Mouse (Mus musculus): ENCODE measurements around the gene Ehbp1. TPM values are rescaled to one million over a fixed set of nuclear protein-coding genes. Genes with fewer than 3 reads are reported as not detected.

The Ehbp1 gene
- polyA plus RNA-seq, 1 experiment = 2.2 TPM

DNA sequence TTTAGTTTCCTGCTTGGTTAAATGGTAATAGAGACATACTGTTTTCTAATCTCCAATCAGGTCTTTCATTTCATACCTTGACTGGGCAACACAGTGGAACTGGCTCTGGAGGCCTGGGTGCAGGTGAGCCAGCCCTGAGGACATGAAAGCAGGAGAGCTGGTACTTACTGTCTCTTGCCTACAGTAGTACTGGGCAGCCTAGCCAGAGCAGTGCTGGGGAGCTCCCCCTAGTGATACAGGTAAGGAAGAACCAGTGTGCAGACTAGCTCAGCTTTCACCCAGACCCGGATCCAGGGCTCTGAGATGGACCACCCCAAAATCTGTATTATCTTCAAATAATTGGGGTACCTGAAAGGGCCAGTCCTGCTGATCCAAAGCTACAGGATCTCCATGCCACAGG is 107.4 kb downstream of the Ehbp1 start:
- Histone ChIP-seq H3K79me2 (ENCODE audit: control insufficient read depth, insufficient read depth) (no peaks in the 10 kb centered on the region), H3K4me3 (ENCODE audit: insufficient read depth, poor library complexity, severe bottlenecking) (no peak overlapping the region), H3ac (ENCODE audit: control insufficient read depth, insufficient read length, low read depth) (no peak overlapping the region), H3K79me3 (ENCODE audit: low read depth) (no peaks in the 10 kb centered on the region), H3K27me3 (ENCODE audit: control insufficient read depth, insufficient read depth, insufficient read length) (no peaks in the 10 kb centered on the region), H3K36me3 (ENCODE audit: control insufficient read depth, insufficient read depth) (peaks cover 3% of the 10 kb centered on the region)
- no peak for TF ChIP-seq CTCF (IDR thresholded peaks at IDR 0.05; ENCODE audit: control insufficient read depth, insufficient read depth, insufficient read length)
- no peak for TF ChIP-seq MYOG (IDR thresholded peaks at IDR 0.05; ENCODE audit: control insufficient read depth, extremely low read depth, insufficient read length)
- TF ChIP-seq FOSL1 (IDR thresholded peaks at IDR 0.05; ENCODE audit: insufficient read depth, low read length, poor library complexity, severe bottlenecking) = no peak
- no peak for TF ChIP-seq MAX (IDR thresholded peaks at IDR 0.05)
- no peak for TF ChIP-seq CEBPB (IDR thresholded peaks at IDR 0.05; ENCODE audit: low read depth)
- TF ChIP-seq MYOD1 (IDR thresholded peaks at IDR 0.05; ENCODE audit: control insufficient read depth, insufficient read length, low read depth) = no peak
- TF ChIP-seq USF1 (IDR thresholded peaks at IDR 0.05; ENCODE audit: low read depth) = no peak

DNA sequence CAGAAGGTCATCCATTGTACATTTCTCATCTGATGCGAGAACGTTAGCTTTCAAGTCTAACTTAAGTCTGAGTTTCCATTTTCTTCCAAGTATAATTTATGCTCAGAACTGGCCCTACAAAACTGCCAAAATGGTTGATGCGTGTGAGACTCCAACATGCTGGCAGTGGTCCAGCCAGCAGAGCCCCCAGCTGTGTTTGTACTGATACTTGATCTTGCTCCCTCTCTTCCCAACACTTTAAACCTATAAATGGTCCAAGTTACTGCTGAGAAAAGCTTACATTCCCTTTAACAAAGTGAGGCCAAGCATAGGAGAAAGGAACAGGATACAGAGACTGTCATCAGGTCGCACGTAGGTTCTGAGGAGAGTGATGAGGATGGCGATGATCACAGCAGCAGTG is 111.2 kb downstream of the Ehbp1 start:
- TF ChIP-seq MYOD1 (IDR thresholded peaks at IDR 0.05; ENCODE audit: control insufficient read depth, insufficient read length, low read depth) (no peak), CEBPB (IDR thresholded peaks at IDR 0.05; ENCODE audit: low read depth) (no peak), MYOG (IDR thresholded peaks at IDR 0.05; ENCODE audit: control insufficient read depth, extremely low read depth, insufficient read length) (no peak), MAX (IDR thresholded peaks at IDR 0.05) (no peak), FOSL1 (IDR thresholded peaks at IDR 0.05; ENCODE audit: insufficient read depth, low read length, poor library complexity, severe bottlenecking) (no peak), CTCF (IDR thresholded peaks at IDR 0.05; ENCODE audit: control insufficient read depth, insufficient read depth, insufficient read length) (no peak), USF1 (IDR thresholded peaks at IDR 0.05; ENCODE audit: low read depth) (no peak)
- Histone ChIP-seq H3K79me2 (ENCODE audit: control insufficient read depth, insufficient read depth) (no peaks in the 10 kb centered on the region), H3K27me3 (ENCODE audit: control insufficient read depth, insufficient read depth, insufficient read length) (no peaks in the 10 kb centered on the region), H3K79me3 (ENCODE audit: low read depth) (no peaks in the 10 kb centered on the region), H3ac (ENCODE audit: control insufficient read depth, insufficient read length, low read depth) (no peak overlapping the region), H3K4me3 (ENCODE audit: insufficient read depth, poor library complexity, severe bottlenecking) (no peak overlapping the region), H3K36me3 (ENCODE audit: control insufficient read depth, insufficient read depth) (peaks cover 3% of the 10 kb centered on the region)

DNA sequence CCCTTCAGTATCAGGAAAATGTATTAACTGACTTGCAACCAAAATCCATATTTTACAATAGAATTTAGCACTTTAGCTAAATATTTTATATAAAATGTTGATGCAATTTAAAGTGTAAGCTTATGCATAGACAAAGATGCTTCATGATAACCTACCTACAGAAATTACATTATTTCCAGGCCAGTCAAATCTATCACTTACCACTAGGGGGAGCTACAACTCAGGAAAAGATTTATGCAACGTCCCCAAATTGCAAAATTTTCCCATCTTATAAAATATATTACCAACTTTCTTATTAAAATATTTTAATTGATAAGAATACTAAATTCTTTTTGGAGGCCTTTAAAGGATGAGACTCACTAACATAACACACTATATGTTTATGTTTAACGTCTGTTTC is 116.5 kb downstream of the Ehbp1 start:
- Histone ChIP-seq H3ac (ENCODE audit: control insufficient read depth, insufficient read length, low read depth) (no peak overlapping the region), H3K27me3 (ENCODE audit: control insufficient read depth, insufficient read depth, insufficient read length) (no peaks in the 10 kb centered on the region), H3K4me3 (ENCODE audit: insufficient read depth, poor library complexity, severe bottlenecking) (no peak overlapping the region), H3K36me3 (ENCODE audit: control insufficient read depth, insufficient read depth) (no peaks in the 10 kb centered on the region), H3K79me3 (ENCODE audit: low read depth) (no peaks in the 10 kb centered on the region), H3K79me2 (ENCODE audit: control insufficient read depth, insufficient read depth) (no peaks in the 10 kb centered on the region)
- TF ChIP-seq MYOD1 (IDR thresholded peaks at IDR 0.05; ENCODE audit: control insufficient read depth, insufficient read length, low read depth) = no peak
- TF ChIP-seq CTCF (IDR thresholded peaks at IDR 0.05; ENCODE audit: control insufficient read depth, insufficient read depth, insufficient read length) = no peak
- no peak for TF ChIP-seq CEBPB (IDR thresholded peaks at IDR 0.05; ENCODE audit: low read depth)

DNA sequence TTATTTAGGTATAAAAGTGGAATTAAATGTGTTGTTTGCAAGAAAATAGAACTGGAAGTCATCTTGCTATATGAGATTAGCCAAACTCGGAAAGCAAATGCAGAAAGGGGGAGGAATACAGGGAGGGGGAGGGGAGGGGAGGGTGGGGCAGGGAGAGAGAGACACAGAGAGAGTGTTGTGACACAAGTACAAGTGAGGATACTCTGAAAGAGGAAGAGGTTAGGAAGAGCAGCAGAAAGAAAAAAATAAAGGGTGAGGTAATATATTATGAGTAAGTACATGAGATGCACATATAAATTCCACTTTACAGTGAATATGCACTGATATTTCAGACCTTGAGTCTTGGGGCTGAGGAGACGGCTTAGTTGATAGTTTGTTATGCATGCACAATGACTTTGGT is 123.9 kb downstream of the Ehbp1 start:
- Histone ChIP-seq H3K27me3 (ENCODE audit: control insufficient read depth, insufficient read depth, insufficient read length) (no peaks in the 10 kb centered on the region), H3K79me2 (ENCODE audit: control insufficient read depth, insufficient read depth) (no peaks in the 10 kb centered on the region), H3ac (ENCODE audit: control insufficient read depth, insufficient read length, low read depth) (no peak overlapping the region), H3K36me3 (ENCODE audit: control insufficient read depth, insufficient read depth) (no peaks in the 10 kb centered on the region), H3K4me3 (ENCODE audit: insufficient read depth, poor library complexity, severe bottlenecking) (no peak overlapping the region), H3K79me3 (ENCODE audit: low read depth) (no peaks in the 10 kb centered on the region)
- TF ChIP-seq MYOD1 (IDR thresholded peaks at IDR 0.05; ENCODE audit: control insufficient read depth, insufficient read length, low read depth) (no peak), USF1 (IDR thresholded peaks at IDR 0.05; ENCODE audit: low read depth) (no peak), CEBPB (IDR thresholded peaks at IDR 0.05; ENCODE audit: low read depth) (no peak), FOSL1 (IDR thresholded peaks at IDR 0.05; ENCODE audit: insufficient read depth, low read length, poor library complexity, severe bottlenecking) (no peak), MYOG (IDR thresholded peaks at IDR 0.05; ENCODE audit: control insufficient read depth, extremely low read depth, insufficient read length) (no peak), CTCF (IDR thresholded peaks at IDR 0.05; ENCODE audit: control insufficient read depth, insufficient read depth, insufficient read length) (no peak), MAX (IDR thresholded peaks at IDR 0.05) (no peak)

DNA sequence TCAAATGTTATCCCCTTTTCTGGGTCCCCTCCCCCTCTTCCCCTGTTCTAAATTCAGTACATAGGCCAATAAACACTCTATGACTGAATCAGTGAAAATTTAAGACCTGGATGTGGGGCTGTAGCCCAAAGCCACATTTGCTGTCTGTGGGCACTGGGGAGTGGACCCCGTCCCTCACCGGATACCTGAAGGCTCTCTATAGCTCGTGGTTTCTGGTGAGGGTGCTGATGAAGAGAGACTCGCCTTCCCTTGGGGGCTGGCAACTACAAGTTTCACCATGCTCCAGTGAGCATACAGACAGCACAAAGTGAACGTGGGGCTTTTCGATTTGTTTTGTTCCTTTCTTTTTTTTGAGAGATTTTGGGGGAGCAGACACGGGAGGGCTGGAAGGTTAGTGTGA is 125.2 kb downstream of the Ehbp1 start:
- H3K27me3 ChIP-seq (ENCODE audit: control insufficient read depth, insufficient read depth, insufficient read length) = no peaks in the 10 kb centered on the region
- TF ChIP-seq MYOD1 (IDR thresholded peaks at IDR 0.05; ENCODE audit: control insufficient read depth, insufficient read length, low read depth) (no peak), USF1 (IDR thresholded peaks at IDR 0.05; ENCODE audit: low read depth) (no peak), MAX (IDR thresholded peaks at IDR 0.05) (no peak), CTCF (IDR thresholded peaks at IDR 0.05; ENCODE audit: control insufficient read depth, insufficient read depth, insufficient read length) (no peak), FOSL1 (IDR thresholded peaks at IDR 0.05; ENCODE audit: insufficient read depth, low read length, poor library complexity, severe bottlenecking) (no peak), CEBPB (IDR thresholded peaks at IDR 0.05; ENCODE audit: low read depth) (no peak), MYOG (IDR thresholded peaks at IDR 0.05; ENCODE audit: control insufficient read depth, extremely low read depth, insufficient read length) (no peak)

DNA sequence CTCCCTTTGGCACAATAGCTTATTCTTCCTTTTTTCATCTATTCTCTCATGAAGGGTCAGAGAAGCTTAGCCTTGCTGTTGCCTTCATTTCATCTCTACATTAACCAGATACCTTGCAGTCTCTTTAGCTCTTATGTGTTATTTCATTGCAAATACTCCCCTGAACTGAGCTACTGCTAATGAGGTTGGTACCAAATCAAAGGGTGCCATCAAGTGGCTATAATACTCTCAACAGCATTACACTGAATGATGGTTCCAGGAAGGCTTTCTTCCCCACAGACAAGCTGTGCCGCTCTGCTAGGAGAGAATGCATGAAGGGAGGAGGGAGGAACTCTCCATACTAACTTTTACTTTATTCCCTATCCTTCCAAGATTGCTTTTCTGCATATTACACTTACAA is 135.5 kb downstream of the Ehbp1 start:
- H3K36me3 ChIP-seq (ENCODE audit: control insufficient read depth, insufficient read depth) = no peaks in the 10 kb centered on the region
- no peaks in the 10 kb centered on the region for H3K79me3 ChIP-seq (ENCODE audit: low read depth)
- no peak for TF ChIP-seq CEBPB (IDR thresholded peaks at IDR 0.05; ENCODE audit: low read depth)
- TF ChIP-seq USF1 (IDR thresholded peaks at IDR 0.05; ENCODE audit: low read depth) = no peak
- TF ChIP-seq MAX (IDR thresholded peaks at IDR 0.05) = no peak
- TF ChIP-seq MYOD1 (IDR thresholded peaks at IDR 0.05; ENCODE audit: control insufficient read depth, insufficient read length, low read depth) = no peak
- TF ChIP-seq MYOG (IDR thresholded peaks at IDR 0.05; ENCODE audit: control insufficient read depth, extremely low read depth, insufficient read length) = no peak
- TF ChIP-seq FOSL1 (IDR thresholded peaks at IDR 0.05; ENCODE audit: insufficient read depth, low read length, poor library complexity, severe bottlenecking) = no peak
- no peak for TF ChIP-seq CTCF (IDR thresholded peaks at IDR 0.05; ENCODE audit: control insufficient read depth, insufficient read depth, insufficient read length)

More for the DNA sequence above, 125.2 kb downstream of the Ehbp1 start:
- no peaks in the 10 kb centered on the region for H3K36me3 ChIP-seq (ENCODE audit: control insufficient read depth, insufficient read depth)
- H3K79me3 ChIP-seq (ENCODE audit: low read depth) = no peaks in the 10 kb centered on the region
- no peak overlapping the region for H3ac ChIP-seq (ENCODE audit: control insufficient read depth, insufficient read length, low read depth)
- H3K4me3 ChIP-seq (ENCODE audit: insufficient read depth, poor library complexity, severe bottlenecking) = no peak overlapping the region
- no peaks in the 10 kb centered on the region for H3K79me2 ChIP-seq (ENCODE audit: control insufficient read depth, insufficient read depth)

More for the DNA sequence above, 135.5 kb downstream of the Ehbp1 start:
- Histone ChIP-seq H3K79me2 (ENCODE audit: control insufficient read depth, insufficient read depth) (no peaks in the 10 kb centered on the region), H3ac (ENCODE audit: control insufficient read depth, insufficient read length, low read depth) (no peak overlapping the region), H3K4me3 (ENCODE audit: insufficient read depth, poor library complexity, severe bottlenecking) (no peak overlapping the region), H3K27me3 (ENCODE audit: control insufficient read depth, insufficient read depth, insufficient read length) (no peaks in the 10 kb centered on the region)

Data from C2C12 (cell line).